Mouse (Mus musculus) midbrain, embryonic 16.5 days (tissue): ENCODE data around the gene Ccdc51. TPM values are rescaled to one million over a fixed set of nuclear protein-coding genes. Genes with fewer than 3 reads are reported as not detected.
A peak's percentile ranks its signal among the peaks of the same experiment; 100 is the strongest.

Experiments used
- ATAC-seq: fragments of 200-750 bp; cut with Nextera tagmentation; 2 replicates; pipeline ENCODE4 v1.8.0; 2017; ENCODE audit warnings: moderate TSS enrichment
- H3K27ac ChIP-seq: fragments of 300-500 bp; sonication (generic); 2 replicates; pipeline ENCODE4 v1.5.1; 2014; ENCODE audit warnings: mild to moderate bottlenecking, low read length, mixed read lengths
- H3K27me3 ChIP-seq: fragments of 300-500 bp; sonication (generic); 2 replicates; pipeline ENCODE4 v1.6.1; 2014; ENCODE audit warnings: low read depth, low read length, mixed read lengths; ENCODE audit not compliant: control insufficient read depth, insufficient read depth
- H3K36me3 ChIP-seq: fragments of 300-500 bp; sonication (generic); 2 replicates; pipeline ENCODE4 v1.6.1; 2014; ENCODE audit warnings: mild to moderate bottlenecking, low read length, moderate library complexity, mixed read lengths; ENCODE audit not compliant: control insufficient read depth, insufficient read depth
- H3K4me1 ChIP-seq: fragments of 300-500 bp; sonication (generic); 2 replicates; pipeline ENCODE4 v1.6.1; 2014; ENCODE audit warnings: mild to moderate bottlenecking, low read length, mixed read lengths; ENCODE audit not compliant: control insufficient read depth, insufficient read depth
- H3K4me2 ChIP-seq: fragments of 300-500 bp; sonication (generic); 2 replicates; pipeline ENCODE4 v1.6.1; 2014; ENCODE audit warnings: mild to moderate bottlenecking, low read length, mixed read lengths
- H3K4me3 ChIP-seq: fragments of 300-500 bp; sonication (generic); 2 replicates; pipeline ENCODE4 v1.5.1; 2014; ENCODE audit warnings: low read depth, mild to moderate bottlenecking, low read length, moderate library complexity, mixed read lengths
- H3K9ac ChIP-seq: fragments of 300-500 bp; sonication (generic); 2 replicates; pipeline ENCODE4 v1.6.1; 2014; ENCODE audit warnings: low read depth, low read length, mixed read lengths
- H3K9me3 ChIP-seq: fragments of 300-500 bp; sonication (generic); replicated peaks from 2 replicates; pipeline ENCODE4 v1.6.1; 2014; ENCODE audit warnings: mild to moderate bottlenecking, low read length, mixed read lengths; ENCODE audit not compliant: control insufficient read depth, poor library complexity, severe bottlenecking
- WGBS: fragments of 180-500 bp; shearing (Covaris S2); extraction: QIAGEN DNeasy Blood & Tissue Kit; methylation state at CpG from one replicate; pipeline ENCODE4 v1.1.7; 2014; 5-methylcytosine and 5-hydroxymethylcytosine counted together
- polyA plus RNA-seq: library from polyadenylated mRNA; unstranded; fragments of >200 nt; fragmentation: Nextera tagmentation; extraction: Ambion mirVana; gene quantifications from 2 replicates; pipeline ENCODE4 v1.2.1, GENCODE M21; 2015

Gene Ccdc51
- polyA plus RNA-seq, 1 experiment from 2014 or later, result 12.5 TPM

DNA sequence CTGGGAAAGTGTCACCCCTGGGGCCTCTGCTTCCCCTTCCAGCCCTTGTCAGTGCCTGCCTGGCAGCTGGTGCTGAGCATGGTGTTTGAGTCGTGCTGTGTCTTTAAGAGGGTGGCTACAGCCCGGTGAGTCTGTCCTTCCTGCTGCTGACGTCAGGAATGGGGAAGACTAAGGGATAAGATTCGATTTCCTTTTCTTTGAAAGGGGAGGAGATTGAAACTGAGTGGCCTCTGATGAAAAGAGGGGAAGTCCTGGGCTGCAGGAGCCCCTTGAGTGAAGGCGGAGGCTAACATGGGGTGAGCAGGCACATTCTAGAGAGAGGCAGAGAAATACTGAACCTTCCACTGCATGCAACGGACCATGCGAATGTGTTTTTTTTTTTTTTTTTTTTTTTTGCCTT, 27.6 kb upstream of the Ccdc51 start:
- H3K27me3 ChIP-seq, result no peaks in the 10 kb centered on the region
- H3K27ac ChIP-seq, result peak overlapping the region; percentile 56
- WGBS, result 10% methylated on average over 7 of the region's 7 CpGs
- peaks cover 14% of the 10 kb centered on the region for H3K36me3 ChIP-seq
- H3K4me2 ChIP-seq, result peak overlapping the region; percentile 43
- no peaks in the 10 kb centered on the region for H3K9me3 ChIP-seq
- H3K4me1 ChIP-seq, result peaks cover 10% of the 10 kb centered on the region
- H3K4me3 ChIP-seq, result peak overlapping the region; percentile 37
- H3K9ac ChIP-seq, result peak overlapping the region; percentile 53
- ATAC-seq, result peak; percentile 80

- Histone ChIP-seq H3K27ac (peak overlapping the region; percentile 56; the same call in 1 of the 2 replicates), H3K9me3 (no peaks in the 10 kb centered on the region), H3K27me3 (no peaks in the 10 kb centered on the region), H3K9ac (peak overlapping the region; percentile 53; the same call in 1 of the 2 replicates), H3K4me2 (peak overlapping the region; percentile 43), H3K36me3 (peaks cover 14% of the 10 kb centered on the region), H3K4me1 (peaks cover 12% of the 10 kb centered on the region), H3K4me3 (peak overlapping the region; percentile 37)
- 92% methylated on average over 12 of the region's 12 CpGs for WGBS
- no peak for ATAC-seq
These were observed 26.8 kb upstream of the Ccdc51 start for GRCm38 (mm10) chr9:109055271-109056030.

GRCm38 (mm10) chr9:109056081-109056690, 26.1 kb upstream of the Ccdc51 start:
- peaks cover 18% of the 10 kb centered on the region for H3K36me3 ChIP-seq
- H3K4me2 ChIP-seq, result no peak overlapping the region
- peaks cover 12% of the 10 kb centered on the region for H3K4me1 ChIP-seq
- H3K27me3 ChIP-seq, result no peaks in the 10 kb centered on the region
- no peak for ATAC-seq
- H3K9ac ChIP-seq, result no peak overlapping the region
- WGBS, result 93% methylated on average over 17 of the region's 17 CpGs
- no peak overlapping the region for H3K4me3 ChIP-seq
- H3K9me3 ChIP-seq, result no peaks in the 10 kb centered on the region
- H3K27ac ChIP-seq, result no peak overlapping the region

- Histone ChIP-seq H3K9ac (no peak overlapping the region), H3K27ac (no peak overlapping the region), H3K4me1 (peaks cover 12% of the 10 kb centered on the region), H3K4me2 (no peak overlapping the region), H3K27me3 (no peaks in the 10 kb centered on the region), H3K4me3 (no peak overlapping the region), H3K9me3 (no peaks in the 10 kb centered on the region), H3K36me3 (peaks cover 20% of the 10 kb centered on the region)
- WGBS, result 91% methylated on average over 4 of the region's 4 CpGs
- no peak for ATAC-seq
These were observed 25.4 kb upstream of the Ccdc51 start for GRCm38 (mm10) chr9:109056916-109057315.

DNA sequence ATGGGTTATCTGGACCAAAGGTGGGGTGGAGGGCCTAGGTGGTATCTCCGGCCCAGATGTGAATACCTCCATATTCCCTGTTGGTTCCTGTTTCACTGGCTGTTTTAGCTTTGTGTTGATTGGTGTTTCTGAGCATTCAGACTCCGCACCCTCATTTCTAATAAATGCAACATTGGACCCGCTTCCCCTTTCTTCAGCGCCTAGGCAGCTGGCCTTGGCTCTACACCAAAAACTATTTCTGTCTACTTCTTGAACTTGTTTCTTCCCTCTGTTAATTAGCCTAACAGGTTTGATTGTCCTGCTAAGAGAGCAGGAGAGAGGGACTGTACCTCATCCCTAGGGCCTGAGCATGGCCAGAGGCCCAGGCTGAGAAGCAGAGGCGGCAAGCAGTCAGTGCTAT, 24.8 kb upstream of the Ccdc51 start:
- no peak overlapping the region for H3K4me3 ChIP-seq
- no peaks in the 10 kb centered on the region for H3K9me3 ChIP-seq
- ATAC-seq, result no peak
- H3K27me3 ChIP-seq, result no peaks in the 10 kb centered on the region
- H3K4me2 ChIP-seq, result no peak overlapping the region
- peaks cover 20% of the 10 kb centered on the region for H3K36me3 ChIP-seq
- H3K27ac ChIP-seq, result no peak overlapping the region
- whole genome bisulfite sequencing, result 95% methylated on average over 5 of the region's 5 CpGs
- peaks cover 12% of the 10 kb centered on the region for H3K4me1 ChIP-seq
- H3K9ac ChIP-seq, result no peak overlapping the region

DNA sequence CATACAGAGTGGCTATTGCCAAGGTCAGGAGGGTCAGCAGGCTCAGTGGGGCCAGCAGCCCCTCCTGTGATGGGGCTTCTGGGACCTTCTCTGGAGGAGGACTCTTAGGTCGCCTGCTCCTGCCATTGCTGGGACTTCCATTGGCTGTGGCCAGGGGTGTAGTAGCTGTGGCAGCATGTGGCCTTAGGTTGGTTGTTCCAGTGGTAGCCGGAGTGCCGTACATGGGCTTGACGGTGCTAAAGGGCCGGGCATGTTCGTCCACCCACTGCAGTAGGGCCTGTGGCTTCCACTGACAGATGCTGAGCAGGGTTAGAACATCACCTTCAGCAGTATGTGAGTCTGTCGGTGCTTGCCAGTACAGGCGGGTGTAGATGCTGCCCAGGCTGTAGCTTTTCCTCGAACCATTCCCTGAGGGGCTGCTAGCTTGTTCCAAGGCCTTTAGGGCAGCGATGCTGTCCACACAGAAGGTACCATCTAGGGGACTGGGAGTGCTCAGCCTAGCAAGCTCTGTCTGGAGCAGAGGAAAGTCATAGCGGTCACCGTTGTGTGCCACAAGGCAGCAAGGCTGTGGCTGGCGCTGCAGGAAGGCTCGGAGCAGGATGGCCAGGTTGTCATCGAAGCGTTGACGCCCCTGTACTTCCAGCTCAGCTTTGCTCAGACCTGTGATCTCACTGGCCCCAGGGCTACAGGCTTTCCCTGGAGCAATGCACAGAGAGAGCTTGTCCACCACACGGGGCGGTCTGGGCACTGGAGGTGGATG, 24.1 kb upstream of the Ccdc51 start:
- Histone ChIP-seq H3K9me3 (no peaks in the 10 kb centered on the region), H3K4me2 (no peak overlapping the region), H3K27me3 (no peaks in the 10 kb centered on the region), H3K4me3 (no peak overlapping the region), H3K36me3 (peaks cover 20% of the 10 kb centered on the region), H3K4me1 (peaks cover 12% of the 10 kb centered on the region), H3K9ac (no peak overlapping the region), H3K27ac (no peak overlapping the region)
- no peak for ATAC-seq
- 96% methylated on average over 19 of the region's 19 CpGs for WGBS

- Histone ChIP-seq H3K9ac (peak within 1 kb of the TSS; percentile 63), H3K27me3 (no peaks in the 10 kb centered on the region), H3K4me1 (peaks cover 12% of the 10 kb centered on the region), H3K4me3 (peak within 1 kb of the TSS; percentile 36), H3K36me3 (peaks cover 27% of the 10 kb centered on the region), H3K4me2 (peak within 1 kb of the TSS; percentile 68), H3K27ac (peak within 1 kb of the TSS; percentile 80), H3K9me3 (no peaks in the 10 kb centered on the region)
- ATAC-seq, result peak; percentile 57
- WGBS, result 19% methylated on average over 14 of the region's 15 CpGs
These were observed 23.0 kb upstream of the Ccdc51 start, which contains the start of gene Trex1 for GRCm38 (mm10) chr9:109059136-109059903. Gene Trex1 (minus strand): TSS chr9:109059734.

DNA sequence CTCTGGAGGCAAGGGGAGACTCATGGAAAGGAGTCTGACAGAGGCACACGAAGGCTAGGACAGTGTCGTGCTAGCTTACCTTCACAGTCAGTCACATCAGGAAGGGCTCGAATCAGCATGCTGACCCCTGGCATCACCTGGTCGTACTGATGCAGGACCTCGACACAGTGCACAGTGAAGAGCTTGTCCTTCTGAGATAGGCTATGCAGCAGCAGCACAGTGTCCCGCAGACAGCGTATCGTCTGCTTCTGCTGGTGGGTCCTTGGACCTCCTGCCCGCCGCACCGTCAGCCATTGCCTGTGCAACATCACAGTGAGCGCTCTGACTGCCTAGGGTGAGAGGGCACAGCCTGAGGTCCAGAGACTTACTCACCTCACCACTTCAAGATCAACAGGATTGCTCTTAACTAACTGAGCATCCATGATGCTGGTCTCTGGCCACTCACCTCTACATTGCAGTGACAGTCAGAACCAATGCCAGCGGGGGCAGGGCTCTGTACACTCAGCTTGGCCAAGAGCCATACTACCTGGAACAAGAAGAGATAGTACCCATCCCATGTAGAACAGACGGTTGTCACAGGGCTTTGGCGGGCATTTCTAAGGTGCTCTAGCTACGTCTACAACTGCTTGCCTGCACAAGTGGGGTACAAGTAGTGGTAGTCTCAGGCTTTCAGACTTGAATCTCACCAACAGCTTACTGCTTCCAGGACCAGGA, 22.0 kb upstream of the Ccdc51 start:
- 91% methylated on average over 16 of the region's 16 CpGs for WGBS
- Histone ChIP-seq H3K4me2 (no peak overlapping the region), H3K4me1 (peaks cover 8% of the 10 kb centered on the region), H3K27ac (no peak overlapping the region), H3K9ac (no peak overlapping the region), H3K27me3 (no peaks in the 10 kb centered on the region), H3K4me3 (no peak overlapping the region), H3K36me3 (peaks cover 31% of the 10 kb centered on the region), H3K9me3 (no peaks in the 10 kb centered on the region)
- no peak for ATAC-seq
